Mouse (Mus musculus): Measurements from ENCODE around the gene Fos. TPM values are rescaled to one million over a fixed set of nuclear protein-coding genes. Genes with fewer than 3 reads are reported as not detected.

Fos gene
- polyA plus RNA-seq, 1 experiment, result 22.4 TPM

DNA sequence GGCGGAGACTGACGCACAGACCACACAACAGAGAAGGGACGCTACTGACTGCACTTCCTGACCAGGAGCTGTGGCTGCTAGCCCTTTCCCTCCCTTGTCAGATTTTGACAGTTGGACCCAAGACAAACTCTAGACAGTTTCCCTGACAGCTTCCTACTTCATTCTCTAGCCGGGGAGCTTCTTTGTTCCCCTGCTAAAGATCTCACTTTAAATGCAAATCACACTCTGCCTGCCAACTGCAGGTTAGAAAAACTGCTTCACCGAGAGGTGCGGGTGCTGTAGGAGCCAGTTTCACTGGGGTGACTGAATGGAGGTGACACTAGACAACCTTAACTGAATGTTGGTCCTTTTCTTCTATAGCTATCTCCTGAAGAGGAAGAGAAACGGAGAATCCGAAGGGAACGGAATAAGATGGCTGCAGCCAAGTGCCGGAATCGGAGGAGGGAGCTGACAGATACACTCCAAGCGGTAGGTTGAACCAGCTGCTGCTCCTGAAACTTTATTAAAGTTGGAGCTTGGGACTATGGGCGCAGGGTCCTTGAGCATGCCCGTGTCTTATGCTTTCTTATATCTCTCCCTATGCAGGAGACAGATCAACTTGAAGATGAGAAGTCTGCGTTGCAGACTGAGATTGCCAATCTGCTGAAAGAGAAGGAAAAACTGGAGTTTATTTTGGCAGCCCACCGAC is 1.7 kb downstream of the Fos start:
- H3K4me1 ChIP-seq (ENCODE audit: control insufficient read depth, insufficient read depth, low read length), result peaks cover 7% of the 10 kb centered on the region; the same call in 1 of the 2 replicates
- no peak overlapping the region for H3K27ac ChIP-seq (ENCODE audit: insufficient read depth, low read length)
- no peak for TF ChIP-seq POLR2A (IDR thresholded peaks at IDR 0.05; ENCODE audit: borderline replicate concordance, insufficient read depth, low read length)
- no peak for TF ChIP-seq CTCF (IDR thresholded peaks at IDR 0.05; ENCODE audit: borderline replicate concordance, insufficient read depth, low read depth, low read length)
- peak overlapping the region; percentile 79 for H3K4me3 ChIP-seq (replicated peaks; ENCODE audit: insufficient read depth, low read depth, low read length)
- no peaks in the 10 kb centered on the region for H3K27me3 ChIP-seq (ENCODE audit: control insufficient read depth, insufficient read depth, low read length)
- WGBS, result 25% methylated on average over 14 of the region's 16 CpGs
- peak; percentile 29 to 33 for DNase-seq

DNA sequence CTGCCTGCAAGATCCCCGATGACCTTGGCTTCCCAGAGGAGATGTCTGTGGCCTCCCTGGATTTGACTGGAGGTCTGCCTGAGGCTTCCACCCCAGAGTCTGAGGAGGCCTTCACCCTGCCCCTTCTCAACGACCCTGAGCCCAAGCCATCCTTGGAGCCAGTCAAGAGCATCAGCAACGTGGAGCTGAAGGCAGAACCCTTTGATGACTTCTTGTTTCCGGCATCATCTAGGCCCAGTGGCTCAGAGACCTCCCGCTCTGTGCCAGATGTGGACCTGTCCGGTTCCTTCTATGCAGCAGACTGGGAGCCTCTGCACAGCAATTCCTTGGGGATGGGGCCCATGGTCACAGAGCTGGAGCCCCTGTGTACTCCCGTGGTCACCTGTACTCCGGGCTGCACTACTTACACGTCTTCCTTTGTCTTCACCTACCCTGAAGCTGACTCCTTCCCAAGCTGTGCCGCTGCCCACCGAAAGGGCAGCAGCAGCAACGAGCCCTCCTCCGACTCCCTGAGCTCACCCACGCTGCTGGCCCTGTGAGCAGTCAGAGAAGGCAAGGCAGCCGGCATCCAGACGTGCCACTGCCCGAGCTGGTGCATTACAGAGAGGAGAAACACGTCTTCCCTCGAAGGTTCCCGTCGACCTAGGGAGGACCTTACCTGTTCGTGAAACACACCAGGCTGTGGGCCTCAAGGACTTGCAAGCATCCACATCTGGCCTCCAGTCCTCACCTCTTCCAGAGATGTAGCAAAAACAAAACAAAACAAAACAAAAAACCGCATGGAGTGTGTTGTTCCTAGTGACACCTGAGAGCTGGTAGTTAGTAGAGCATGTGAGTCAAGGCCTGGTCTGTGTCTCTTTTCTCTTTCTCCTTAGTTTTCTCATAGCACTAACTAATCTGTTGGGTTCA is 2.5 kb downstream of the Fos start:
- WGBS, result 50% methylated on average over 23 of the region's 23 CpGs
- H3K27ac ChIP-seq (ENCODE audit: insufficient read depth, low read length), result no peak overlapping the region
- no peak for TF ChIP-seq CTCF (IDR thresholded peaks at IDR 0.05; ENCODE audit: borderline replicate concordance, insufficient read depth, low read depth, low read length)
- TF ChIP-seq POLR2A (IDR thresholded peaks at IDR 0.05; ENCODE audit: borderline replicate concordance, insufficient read depth, low read length), result no peak
- no peak overlapping the region for H3K4me3 ChIP-seq (replicated peaks; ENCODE audit: insufficient read depth, low read depth, low read length)
- H3K27me3 ChIP-seq (ENCODE audit: control insufficient read depth, insufficient read depth, low read length), result no peaks in the 10 kb centered on the region
- DNase-seq, result peak in 1 of 2 experiments; percentile 30
- peaks cover 7% of the 10 kb centered on the region; the same call in 1 of the 2 replicates for H3K4me1 ChIP-seq (ENCODE audit: control insufficient read depth, insufficient read depth, low read length)

DNA sequence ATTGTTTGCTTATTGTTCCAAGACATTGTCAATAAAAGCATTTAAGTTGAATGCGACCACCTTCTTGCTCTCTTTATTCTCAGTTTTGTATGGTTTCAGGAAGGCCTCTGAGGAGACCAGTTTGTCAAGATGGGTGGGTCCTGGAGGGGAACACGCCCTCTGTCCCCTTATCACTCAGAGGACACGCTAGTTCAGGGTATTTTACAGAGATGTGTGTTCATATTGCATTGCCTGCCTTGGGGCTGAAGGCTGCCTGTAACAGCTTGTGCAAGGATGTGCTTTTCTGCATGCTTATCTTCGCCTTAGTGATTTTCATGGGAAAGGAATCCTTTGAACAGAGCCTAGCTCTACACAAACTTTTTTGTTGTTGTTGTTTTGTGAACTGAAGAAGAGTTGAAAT is 3.5 kb downstream of the Fos start:
- WGBS, result 80% methylated on average over 4 of the region's 4 CpGs
- H3K27ac ChIP-seq (ENCODE audit: insufficient read depth, low read length), result no peak overlapping the region
- DNase-seq, result no peak
- peaks cover 7% of the 10 kb centered on the region; the same call in 1 of the 2 replicates for H3K4me1 ChIP-seq (ENCODE audit: control insufficient read depth, insufficient read depth, low read length)
- TF ChIP-seq POLR2A (IDR thresholded peaks at IDR 0.05; ENCODE audit: borderline replicate concordance, insufficient read depth, low read length) (no peak), CTCF (IDR thresholded peaks at IDR 0.05; ENCODE audit: borderline replicate concordance, insufficient read depth, low read depth, low read length) (no peak)
- no peak overlapping the region for H3K4me3 ChIP-seq (replicated peaks; ENCODE audit: insufficient read depth, low read depth, low read length)
- H3K27me3 ChIP-seq (ENCODE audit: control insufficient read depth, insufficient read depth, low read length), result no peaks in the 10 kb centered on the region

DNA sequence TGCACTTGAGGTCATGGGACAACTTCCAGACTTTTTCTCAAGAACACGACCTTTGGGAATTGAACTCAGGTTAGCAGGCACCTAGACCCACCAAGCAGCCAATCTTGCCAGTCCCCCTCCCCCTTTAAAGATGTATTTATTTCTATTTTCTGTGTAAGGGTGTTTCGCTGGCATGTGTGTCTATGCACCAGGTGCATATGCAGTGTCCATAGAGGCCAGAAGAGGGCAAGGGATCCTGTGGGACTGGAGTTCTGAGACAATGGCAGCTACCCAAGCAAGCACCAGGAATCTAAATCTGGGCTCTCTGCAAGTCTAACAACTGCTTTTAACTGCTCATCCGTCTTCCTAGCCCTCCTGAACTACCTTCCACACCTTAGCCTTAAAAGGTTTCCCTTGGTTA is 4.1 kb downstream of the Fos start:
- no peaks in the 10 kb centered on the region for H3K27me3 ChIP-seq (ENCODE audit: control insufficient read depth, insufficient read depth, low read length)
- 66% methylated on average over 3 of the region's 3 CpGs for WGBS
- H3K4me1 ChIP-seq (ENCODE audit: control insufficient read depth, insufficient read depth, low read length), result peaks cover 7% of the 10 kb centered on the region; the same call in 1 of the 2 replicates
- no peak for TF ChIP-seq POLR2A (IDR thresholded peaks at IDR 0.05; ENCODE audit: borderline replicate concordance, insufficient read depth, low read length)
- peak; percentile 14; the same call in 1 of the 2 replicates for TF ChIP-seq CTCF (IDR thresholded peaks at IDR 0.05; ENCODE audit: borderline replicate concordance, insufficient read depth, low read depth, low read length)
- H3K27ac ChIP-seq (ENCODE audit: insufficient read depth, low read length), result no peak overlapping the region
- H3K4me3 ChIP-seq (replicated peaks; ENCODE audit: insufficient read depth, low read depth, low read length), result no peak overlapping the region
- DNase-seq, result no peak

DNA sequence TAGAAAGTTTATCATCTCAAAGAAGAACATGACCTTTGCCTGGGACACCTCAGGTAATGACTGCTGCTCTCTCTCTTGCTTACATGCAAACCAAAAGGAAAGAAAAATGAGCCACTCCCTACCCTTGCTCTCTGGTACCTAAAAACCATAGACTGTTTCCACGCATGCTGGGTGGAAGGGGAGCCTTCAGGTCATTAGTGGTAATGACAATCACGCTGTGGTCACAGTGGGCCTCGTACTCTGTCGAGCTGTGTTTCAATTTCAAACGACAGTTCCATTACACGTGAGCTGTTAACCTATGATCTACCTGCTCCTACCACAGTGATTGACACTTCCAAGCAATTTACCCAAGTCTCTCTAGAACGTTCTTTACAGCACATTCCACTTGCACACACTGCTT is 5.0 kb downstream of the Fos start:
- peaks cover 7% of the 10 kb centered on the region; the same call in 1 of the 2 replicates for H3K4me1 ChIP-seq (ENCODE audit: control insufficient read depth, insufficient read depth, low read length)
- no peak for DNase-seq
- no peaks in the 10 kb centered on the region for H3K27me3 ChIP-seq (ENCODE audit: control insufficient read depth, insufficient read depth, low read length)
- no peak overlapping the region for H3K27ac ChIP-seq (ENCODE audit: insufficient read depth, low read length)
- TF ChIP-seq CTCF (IDR thresholded peaks at IDR 0.05; ENCODE audit: borderline replicate concordance, insufficient read depth, low read depth, low read length), result no peak
- no peak for TF ChIP-seq POLR2A (IDR thresholded peaks at IDR 0.05; ENCODE audit: borderline replicate concordance, insufficient read depth, low read length)
- 86% methylated on average over 7 of the region's 7 CpGs for WGBS
- no peak overlapping the region for H3K4me3 ChIP-seq (replicated peaks; ENCODE audit: insufficient read depth, low read depth, low read length)

DNA sequence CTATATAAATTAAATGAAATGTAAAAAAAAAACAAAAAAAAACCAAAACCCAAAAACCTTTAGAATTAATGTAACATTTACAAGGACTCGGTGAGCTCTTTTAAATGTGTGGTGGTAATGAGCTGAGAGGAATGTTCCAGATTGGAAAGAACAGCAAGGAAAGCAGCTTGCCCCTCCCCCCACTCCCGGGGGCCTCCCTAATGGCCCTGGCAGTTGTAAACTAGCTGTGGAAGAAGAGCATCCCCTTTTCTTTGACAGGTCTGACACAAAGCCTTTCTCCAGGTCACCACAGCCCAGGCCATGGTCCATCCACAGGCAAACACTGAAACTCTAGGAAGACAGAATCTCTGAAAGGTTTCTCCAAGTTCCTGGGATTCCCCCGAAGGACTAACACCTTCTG is 5.5 kb downstream of the Fos start:
- Histone ChIP-seq H3K4me3 (replicated peaks; ENCODE audit: insufficient read depth, low read depth, low read length) (no peak overlapping the region), H3K27ac (ENCODE audit: insufficient read depth, low read length) (no peak overlapping the region), H3K27me3 (ENCODE audit: control insufficient read depth, insufficient read depth, low read length) (no peaks in the 10 kb centered on the region), H3K4me1 (ENCODE audit: control insufficient read depth, insufficient read depth, low read length) (peaks cover 7% of the 10 kb centered on the region; the same call in 1 of the 2 replicates)
- no peak for TF ChIP-seq CTCF (IDR thresholded peaks at IDR 0.05; ENCODE audit: borderline replicate concordance, insufficient read depth, low read depth, low read length)
- no peak for TF ChIP-seq POLR2A (IDR thresholded peaks at IDR 0.05; ENCODE audit: borderline replicate concordance, insufficient read depth, low read length)
- 67% methylated on average over 3 of the region's 3 CpGs for whole genome bisulfite sequencing
- no peak for DNase-seq

DNA sequence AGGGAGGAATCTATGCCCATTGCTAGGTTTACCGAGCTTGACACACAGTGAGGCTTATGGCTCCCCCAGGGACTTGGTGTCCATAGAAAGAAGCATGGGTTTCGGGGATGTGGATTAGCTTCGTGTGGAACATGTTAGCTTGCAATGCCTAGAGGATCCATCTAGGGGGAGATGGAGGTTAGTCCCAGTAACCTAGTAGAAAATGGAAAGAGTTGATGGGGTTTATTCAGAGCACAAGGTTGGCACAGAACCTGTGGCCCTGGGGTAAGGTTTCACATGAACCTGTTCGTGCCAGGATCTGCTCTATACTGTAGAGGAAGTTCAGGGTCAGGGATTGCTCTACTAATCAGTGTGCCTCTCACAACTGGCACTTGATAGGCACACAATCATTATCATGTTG is 9.5 kb downstream of the Fos start:
- no peak overlapping the region for H3K4me3 ChIP-seq (replicated peaks; ENCODE audit: insufficient read depth, low read depth, low read length)
- WGBS, result 28% methylated on average over 4 of the region's 4 CpGs
- DNase-seq, result no peak
- no peaks in the 10 kb centered on the region for H3K27me3 ChIP-seq (ENCODE audit: control insufficient read depth, insufficient read depth, low read length)
- TF ChIP-seq POLR2A (IDR thresholded peaks at IDR 0.05; ENCODE audit: borderline replicate concordance, insufficient read depth, low read length), result no peak
- TF ChIP-seq CTCF (IDR thresholded peaks at IDR 0.05; ENCODE audit: borderline replicate concordance, insufficient read depth, low read depth, low read length), result no peak; the same call in 1 of the 2 replicates
- H3K4me1 ChIP-seq (ENCODE audit: control insufficient read depth, insufficient read depth, low read length), result no peaks in the 10 kb centered on the region; the same call in 1 of the 2 replicates
- no peak overlapping the region for H3K27ac ChIP-seq (ENCODE audit: insufficient read depth, low read length)

Data from cerebellum, adult 2 months (tissue).